Mouse (Mus musculus) hindbrain, embryonic 15.5 days (tissue): ENCODE measurements around the gene Pou3f4. TPM values are rescaled to one million over a fixed set of nuclear protein-coding genes. Genes with fewer than 3 reads are reported as not detected.

Source experiments
- ATAC-seq: fragments of 200-750 bp; cut with Nextera tagmentation; 2 replicates; pipeline ENCODE4 v1.8.0; 2017; ENCODE audit warnings: low read depth, moderate number of reproducible peaks, moderate TSS enrichment; ENCODE audit not compliant: low FRiP score
- H3K27ac ChIP-seq: fragments of 300-500 bp; sonication (generic); replicated peaks from 2 replicates; pipeline ENCODE4 v1.5.1; 2015; ENCODE audit warnings: mild to moderate bottlenecking, inconsistent platforms
- H3K27me3 ChIP-seq: fragments of 300-500 bp; sonication (generic); 2 replicates; pipeline ENCODE4 v1.6.1; 2015; ENCODE audit warnings: control low read depth, inconsistent platforms
- H3K36me3 ChIP-seq: fragments of 300-500 bp; sonication (generic); 2 replicates; pipeline ENCODE4 v1.6.1; 2015; ENCODE audit warnings: control low read depth, inconsistent platforms
- H3K4me1 ChIP-seq: fragments of 300-500 bp; sonication (generic); replicated peaks from 2 replicates; pipeline ENCODE4 v1.6.1; 2015; ENCODE audit warnings: control low read depth, inconsistent platforms
- H3K4me2 ChIP-seq: fragments of 300-500 bp; sonication (generic); 2 replicates; pipeline ENCODE4 v1.6.1; 2015; ENCODE audit warnings: moderate library complexity, mild to moderate bottlenecking, inconsistent platforms
- H3K4me3 ChIP-seq: fragments of 300-500 bp; sonication (generic); 2 replicates; pipeline ENCODE4 v1.5.1; 2015; ENCODE audit warnings: mild to moderate bottlenecking, inconsistent platforms
- H3K9ac ChIP-seq: fragments of 300-500 bp; sonication (generic); 2 replicates; pipeline ENCODE4 v1.6.1; 2015; ENCODE audit warnings: inconsistent platforms
- H3K9me3 ChIP-seq: fragments of 300-500 bp; sonication (generic); 2 replicates; pipeline ENCODE4 v1.6.1; 2016; ENCODE audit warnings: control low read depth, inconsistent platforms
- WGBS: fragments of 180-500 bp; shearing (Covaris S2); methylation state at CpG from one replicate; pipeline ENCODE4 v1.1.7; 2015; 5-methylcytosine and 5-hydroxymethylcytosine counted together
- polyA plus RNA-seq: library from polyadenylated mRNA; unstranded; fragments of >200 nt; fragmentation: Nextera tagmentation; extraction: Ambion mirVana; gene quantifications from 2 replicates; pipeline ENCODE4 v1.2.1, GENCODE M21; 2015

Pou3f4 gene
- polyA plus RNA-seq, 1 experiment from 2014 or later, result 7.7 TPM

- Histone ChIP-seq H3K4me2 (peak overlapping the region; percentile 57), H3K27me3 (no peaks in the 10 kb centered on the region), H3K9ac (peak overlapping the region; percentile 50), H3K4me1 (0 out of 2 replicates have a peak, but pooled peaks cover 3% of the 10 kb centered on the region), H3K36me3 (no peaks in the 10 kb centered on the region), H3K4me3 (peak overlapping the region; percentile 60), H3K27ac (peak overlapping the region; percentile 79), H3K9me3 (no peaks in the 10 kb centered on the region)
- no peak for ATAC-seq
- WGBS, result 17% methylated on average over 10 of the region's 10 CpGs
Observed at GRCm38 (mm10) chrX:110817211-110817610, 3.1 kb downstream of the Pou3f4 start.

GRCm38 (mm10) chrX:110837450-110837849, 23.4 kb downstream of the Pou3f4 start:
- no peak overlapping the region for H3K27ac ChIP-seq
- 68% methylated on average over 2 of the region's 2 CpGs for WGBS
- no peak overlapping the region for H3K9ac ChIP-seq
- no peaks in the 10 kb centered on the region for H3K27me3 ChIP-seq
- no peaks in the 10 kb centered on the region for H3K9me3 ChIP-seq
- no peaks in the 10 kb centered on the region for H3K4me1 ChIP-seq
- no peak overlapping the region for H3K4me2 ChIP-seq
- H3K4me3 ChIP-seq, result no peak overlapping the region
- H3K36me3 ChIP-seq, result no peaks in the 10 kb centered on the region
- ATAC-seq, result no peak

GRCm38 (mm10) chrX:110851300-110851699, 37.2 kb downstream of the Pou3f4 start:
- Histone ChIP-seq H3K9ac (no peak overlapping the region), H3K36me3 (no peaks in the 10 kb centered on the region), H3K4me3 (no peak overlapping the region), H3K27me3 (no peaks in the 10 kb centered on the region), H3K9me3 (no peaks in the 10 kb centered on the region), H3K4me2 (no peak overlapping the region), H3K4me1 (no peaks in the 10 kb centered on the region), H3K27ac (no peak overlapping the region)
- no peak; the same call in 1 of the 2 replicates for ATAC-seq
- 48% methylated on average over 2 of the region's 2 CpGs for WGBS
